Mouse (Mus musculus): ENCODE measurements at regions not wholly inside any gene's neighbourhood (a gene's known extent, or its start where the extent isn't known, plus 50 kb on each side); places are given as distances from the start of the nearest gene placed in this dataset.
A peak's percentile ranks its signal among the peaks of the same experiment; 100 is the strongest.

GRCm38 (mm10) chr14:115031734-115032133 is 60.3 kb upstream of the Gpc5 start:
- Histone ChIP-seq H3K9me3 (no peaks in the 10 kb centered on the region), H3K4me2 (no peak overlapping the region), H3K27ac (no peak overlapping the region), H3K36me3 (no peaks in the 10 kb centered on the region), H3K4me1 (no peaks in the 10 kb centered on the region), H3K27me3 (no peaks in the 10 kb centered on the region), H3K4me3 (no peak overlapping the region), H3K9ac (no peak overlapping the region)
- no peak for ATAC-seq (ENCODE audit: borderline replicate concordance, extremely low read depth, low FRiP score, low TSS enrichment)
- 35% methylated on average over 4 of the region's 4 CpGs for WGBS

GRCm38 (mm10) chr14:115033375-115033969 is 58.5 kb upstream of the Gpc5 start:
- Histone ChIP-seq H3K4me3 (no peak overlapping the region), H3K27ac (no peak overlapping the region), H3K27me3 (peaks cover 5% of the 10 kb centered on the region; the same call in 1 of the 2 replicates), H3K9ac (no peak overlapping the region), H3K36me3 (no peaks in the 10 kb centered on the region), H3K4me2 (no peak overlapping the region), H3K4me1 (no peaks in the 10 kb centered on the region), H3K9me3 (no peaks in the 10 kb centered on the region)
- WGBS, result 73% methylated on average over 5 of the region's 5 CpGs
- ATAC-seq (ENCODE audit: borderline replicate concordance, extremely low read depth, low FRiP score, low TSS enrichment), result no peak

- no peak overlapping the region for H3K9ac ChIP-seq
- H3K27ac ChIP-seq, result no peak overlapping the region
- no peaks in the 10 kb centered on the region for H3K36me3 ChIP-seq
- no peak overlapping the region for H3K4me3 ChIP-seq
- H3K27me3 ChIP-seq, result peaks cover 10% of the 10 kb centered on the region; the same call in 1 of the 2 replicates
- no peak for ATAC-seq (ENCODE audit: borderline replicate concordance, extremely low read depth, low FRiP score, low TSS enrichment)
- 81% methylated on average over 10 of the region's 10 CpGs for whole genome bisulfite sequencing
- H3K4me2 ChIP-seq, result no peak overlapping the region
- H3K4me1 ChIP-seq, result 0 out of 2 replicates have a peak, but pooled peaks cover 2% of the 10 kb centered on the region
- H3K9me3 ChIP-seq, result no peaks in the 10 kb centered on the region
Observed at GRCm38 (mm10) chr14:115034718-115035437, 57.1 kb upstream of the Gpc5 start.

GRCm38 (mm10) chr14:115037086-115037793 is 54.8 kb upstream of the Gpc5 start:
- Histone ChIP-seq H3K4me2 (no peak overlapping the region), H3K36me3 (no peaks in the 10 kb centered on the region), H3K4me1 (0 out of 2 replicates have a peak, but pooled peaks cover 5% of the 10 kb centered on the region), H3K9ac (no peak overlapping the region), H3K4me3 (no peak overlapping the region), H3K27ac (no peak overlapping the region), H3K9me3 (no peaks in the 10 kb centered on the region), H3K27me3 (peaks cover 10% of the 10 kb centered on the region; the same call in 1 of the 2 replicates)
- no peak for ATAC-seq (ENCODE audit: borderline replicate concordance, extremely low read depth, low FRiP score, low TSS enrichment)
- WGBS, result 47% methylated on average over 5 of the region's 5 CpGs

- H3K27ac ChIP-seq, result no peak overlapping the region
- WGBS, result 67% methylated on average over 5 of the region's 5 CpGs
- no peak for ATAC-seq (ENCODE audit: borderline replicate concordance, extremely low read depth, low FRiP score, low TSS enrichment)
Observed at GRCm38 (mm10) chr14:115038788-115039187, 53.2 kb upstream of the Gpc5 start.

GRCm38 (mm10) chr14:115039524-115039923 is 52.5 kb upstream of the Gpc5 start:
- H3K27me3 ChIP-seq, result peaks cover 10% of the 10 kb centered on the region; the same call in 1 of the 2 replicates
- H3K4me1 ChIP-seq, result peaks cover 22% of the 10 kb centered on the region
- peak overlapping the region; percentile 98 for H3K4me2 ChIP-seq
- no peaks in the 10 kb centered on the region for H3K9me3 ChIP-seq
- H3K4me3 ChIP-seq, result peak overlapping the region; percentile 87; the same call in 1 of the 2 replicates
- no peak overlapping the region for H3K9ac ChIP-seq
- WGBS, result 45% methylated on average over 5 of the region's 5 CpGs
- peaks cover 13% of the 10 kb centered on the region for H3K36me3 ChIP-seq
- no peak overlapping the region for H3K27ac ChIP-seq
- ATAC-seq (ENCODE audit: borderline replicate concordance, extremely low read depth, low FRiP score, low TSS enrichment), result no peak

More at GRCm38 (mm10) chr14:115038788-115039187, 53.2 kb upstream of the Gpc5 start:
- Histone ChIP-seq H3K27me3 (peaks cover 10% of the 10 kb centered on the region; the same call in 1 of the 2 replicates), H3K4me3 (no peak overlapping the region), H3K9ac (no peak overlapping the region), H3K4me1 (peaks cover 16% of the 10 kb centered on the region), H3K4me2 (no peak overlapping the region), H3K36me3 (peaks cover 6% of the 10 kb centered on the region), H3K9me3 (no peaks in the 10 kb centered on the region)

- Histone ChIP-seq H3K9ac (peak overlapping the region; percentile 94), H3K9me3 (no peaks in the 10 kb centered on the region), H3K27me3 (peaks cover 10% of the 10 kb centered on the region; the same call in 1 of the 2 replicates), H3K27ac (peak overlapping the region; percentile 96), H3K4me3 (peak overlapping the region; percentile 87), H3K4me2 (peak overlapping the region; percentile 98), H3K4me1 (peaks cover 22% of the 10 kb centered on the region), H3K36me3 (peaks cover 19% of the 10 kb centered on the region)
- ATAC-seq (ENCODE audit: borderline replicate concordance, extremely low read depth, low FRiP score, low TSS enrichment), result peak; percentile 40
- WGBS, result under 1% methylated on average over 30 of the region's 30 CpGs
Observed at GRCm38 (mm10) chr14:115040091-115040571, 51.9 kb upstream of the Gpc5 start.

GRCm38 (mm10) chr14:115040578-115041206 is 51.3 kb upstream of the Gpc5 start:
- WGBS, result under 1% methylated on average over 88 of the region's 94 CpGs

GRCm38 (mm10) chr14:115041336-115042054 is 50.5 kb upstream of the Gpc5 start:
- Histone ChIP-seq H3K36me3 (peaks cover 31% of the 10 kb centered on the region), H3K4me1 (peaks cover 22% of the 10 kb centered on the region), H3K4me3 (peak overlapping the region; percentile 87), H3K27me3 (peaks cover 10% of the 10 kb centered on the region; the same call in 1 of the 2 replicates), H3K9ac (peak overlapping the region; percentile 94), H3K4me2 (peak overlapping the region; percentile 98), H3K27ac (peak overlapping the region; percentile 96), H3K9me3 (no peaks in the 10 kb centered on the region)
- ATAC-seq (ENCODE audit: borderline replicate concordance, extremely low read depth, low FRiP score, low TSS enrichment), result peak; percentile 47
- under 1% methylated on average over 65 of the region's 126 CpGs for WGBS

More at GRCm38 (mm10) chr14:115040578-115041206, 51.3 kb upstream of the Gpc5 start:
- peak; percentile 89 for ATAC-seq (ENCODE audit: borderline replicate concordance, extremely low read depth, low FRiP score, low TSS enrichment)
- Histone ChIP-seq H3K27me3 (peaks cover 10% of the 10 kb centered on the region; the same call in 1 of the 2 replicates), H3K9me3 (no peaks in the 10 kb centered on the region), H3K9ac (peak overlapping the region; percentile 94), H3K27ac (peak overlapping the region; percentile 96), H3K36me3 (peaks cover 24% of the 10 kb centered on the region), H3K4me3 (peak overlapping the region; percentile 87), H3K4me2 (peak overlapping the region; percentile 98), H3K4me1 (peaks cover 22% of the 10 kb centered on the region)

GRCm38 (mm10) chr14:115042055-115042564 is 49.9 kb upstream of the Gpc5 start:
- Histone ChIP-seq H3K4me3 (peak overlapping the region; percentile 87), H3K9me3 (no peaks in the 10 kb centered on the region), H3K4me1 (peaks cover 22% of the 10 kb centered on the region), H3K9ac (peak overlapping the region; percentile 94), H3K27me3 (peaks cover 10% of the 10 kb centered on the region; the same call in 1 of the 2 replicates), H3K4me2 (peak overlapping the region; percentile 73), H3K36me3 (peaks cover 36% of the 10 kb centered on the region), H3K27ac (peak overlapping the region; percentile 96)
- WGBS, result under 1% methylated on average over 22 of the region's 51 CpGs
- ATAC-seq (ENCODE audit: borderline replicate concordance, extremely low read depth, low FRiP score, low TSS enrichment), result peak; percentile 79
